Mouse (Mus musculus) T-cell, adult 2 months (primary cell): ENCODE data around the gene Serpinf1.
"Not testable (repeated sequence)": the region's sequence is repeated elsewhere in the genome, so short reads cannot be mapped to it uniquely, and the experiment has no call there.

Source experiments
- DNase-seq: peaks from one replicate; pipeline ENCODE4 v3.0.0; 2022; ENCODE audit warnings: low spot score

Gene Serpinf1

DNA sequence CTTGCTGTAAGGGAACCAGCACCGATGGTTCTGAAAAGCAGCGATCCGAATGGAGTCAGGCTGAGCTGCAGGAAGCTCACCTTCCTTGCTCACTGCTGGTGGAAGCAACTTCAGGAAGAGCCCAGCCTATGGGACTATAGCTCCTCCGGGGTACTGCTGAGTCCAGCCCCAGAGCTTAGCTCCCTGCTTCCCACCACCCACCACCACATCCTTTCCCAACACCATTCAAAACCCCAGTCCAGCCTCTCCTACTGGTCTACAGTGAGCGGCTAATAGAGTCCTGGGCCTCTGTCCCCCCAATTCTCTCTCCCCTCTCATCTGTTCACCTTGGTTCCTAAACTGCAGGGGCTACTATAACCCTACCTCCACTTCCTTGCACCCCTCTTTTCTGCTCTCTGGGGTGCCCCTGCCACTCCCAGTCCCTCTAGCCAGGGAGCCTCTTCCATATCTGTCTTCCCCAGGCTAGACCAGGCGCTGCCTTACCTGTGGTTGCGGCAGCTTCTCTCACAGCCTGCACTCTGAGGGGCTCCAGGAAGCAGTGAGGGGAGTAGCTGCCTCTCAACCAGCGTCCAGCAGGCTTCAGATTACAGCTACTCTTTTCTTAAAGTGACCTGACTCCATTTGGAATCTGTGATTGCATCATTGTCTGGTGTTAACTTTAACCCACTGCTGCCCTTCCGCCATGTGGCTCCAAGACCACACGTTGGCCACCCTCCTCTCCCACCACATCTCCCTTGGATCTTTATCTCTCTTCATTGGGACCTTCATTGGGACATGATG is at the start of gene Serpinf1:
Gene Serpinf1, minus strand, starts transcription at position 689 of the 780 bp plus-strand sequence.
- DNase-seq, result no peak

DNA sequence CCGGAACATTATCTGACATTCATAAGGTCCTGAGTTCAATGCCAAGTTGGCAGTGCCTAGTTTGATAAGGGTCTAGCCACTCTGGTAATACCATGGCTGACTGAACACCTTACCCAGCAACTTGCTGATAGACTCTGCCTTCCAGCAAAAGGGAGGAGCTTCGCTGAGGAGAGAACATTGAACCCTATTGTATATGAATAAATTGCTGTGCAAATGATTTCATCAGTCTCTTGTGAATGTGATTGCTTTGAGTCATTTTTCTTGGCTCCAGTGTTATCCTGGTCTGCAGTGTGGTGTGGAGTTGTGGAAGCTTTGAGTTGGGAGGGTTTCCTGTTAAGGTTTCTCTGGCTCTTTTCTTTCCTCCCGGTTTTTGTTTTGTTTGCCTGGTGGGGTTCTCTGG is 48.2 kb upstream of the Serpinf1 start:
- DNase-seq, result no peak

DNA sequence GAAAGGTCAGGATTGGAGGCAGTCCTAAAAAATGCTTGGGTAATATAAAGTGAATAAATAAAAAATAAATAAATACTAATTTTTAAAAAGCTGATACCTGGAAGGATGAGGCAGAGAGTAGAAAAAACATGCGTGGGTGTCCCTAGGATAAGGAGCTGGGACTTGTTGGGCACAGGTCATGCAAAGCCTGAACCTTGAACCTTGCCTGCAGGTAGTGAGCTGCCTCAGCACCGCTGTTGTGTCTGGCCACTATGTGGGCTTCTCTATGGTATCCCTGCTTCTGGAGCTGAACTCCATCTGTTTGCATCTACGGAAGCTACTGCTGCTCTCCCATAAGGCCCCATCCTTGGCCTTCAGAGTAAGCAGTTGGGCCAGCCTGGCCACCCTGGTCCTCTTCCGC is 46.8 kb upstream of the Serpinf1 start:
- DNase-seq, result no peak

DNA sequence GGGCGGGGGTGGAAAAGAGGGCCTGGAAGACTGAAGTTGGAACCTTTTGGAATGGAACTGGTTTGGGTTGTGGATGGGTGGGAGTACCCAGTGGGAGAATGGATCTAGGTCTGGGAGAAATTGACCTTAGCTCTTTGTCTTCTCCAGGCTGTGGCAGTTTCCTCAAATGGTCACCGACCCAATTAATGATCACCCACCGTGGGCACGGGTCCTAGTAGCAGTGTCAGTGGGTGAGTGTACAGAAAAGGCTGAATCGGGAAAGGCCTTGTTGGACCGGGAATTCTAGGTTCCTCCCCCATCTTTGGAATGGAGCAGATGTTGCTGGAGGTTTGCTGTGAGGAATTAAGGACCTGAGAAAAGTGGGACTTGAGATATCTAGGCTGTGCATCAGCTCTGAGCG is 45.9 kb upstream of the Serpinf1 start:
- no peak for DNase-seq

DNA sequence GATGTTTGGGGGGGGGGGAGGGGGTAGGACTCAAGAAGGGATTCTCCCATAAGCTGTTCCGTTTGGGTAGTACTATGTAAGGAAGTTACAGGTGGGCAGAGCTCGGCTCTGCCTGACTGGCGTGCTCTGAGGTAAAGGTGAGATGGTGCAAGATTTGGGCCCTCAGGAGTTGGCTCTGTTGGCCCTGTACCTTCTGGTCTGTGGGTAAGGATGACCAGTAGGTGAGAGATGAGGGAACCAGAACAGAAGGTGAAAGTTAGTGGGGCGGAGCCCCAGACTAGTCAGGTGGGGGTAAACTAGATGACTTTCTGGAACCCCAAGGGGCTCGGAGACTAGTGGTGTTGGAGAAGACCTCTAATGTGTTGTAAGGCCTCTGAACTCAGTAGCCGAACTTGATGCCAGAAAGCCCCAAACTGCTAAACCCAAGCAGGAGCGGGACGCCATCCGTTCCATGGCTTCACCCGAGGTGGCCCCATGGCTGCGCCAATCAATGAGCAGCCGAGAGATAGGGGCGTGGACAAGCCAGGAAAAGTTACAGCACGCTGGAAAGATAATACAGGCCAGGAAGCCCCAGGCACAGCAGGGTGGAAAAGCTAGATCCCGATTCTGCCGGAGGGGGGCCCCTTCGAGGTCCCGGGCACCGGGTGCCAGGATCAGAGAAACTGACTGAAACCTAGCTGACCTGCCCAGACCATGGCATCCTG is 45.2 kb upstream of the Serpinf1 start:
- no peak for DNase-seq

DNA sequence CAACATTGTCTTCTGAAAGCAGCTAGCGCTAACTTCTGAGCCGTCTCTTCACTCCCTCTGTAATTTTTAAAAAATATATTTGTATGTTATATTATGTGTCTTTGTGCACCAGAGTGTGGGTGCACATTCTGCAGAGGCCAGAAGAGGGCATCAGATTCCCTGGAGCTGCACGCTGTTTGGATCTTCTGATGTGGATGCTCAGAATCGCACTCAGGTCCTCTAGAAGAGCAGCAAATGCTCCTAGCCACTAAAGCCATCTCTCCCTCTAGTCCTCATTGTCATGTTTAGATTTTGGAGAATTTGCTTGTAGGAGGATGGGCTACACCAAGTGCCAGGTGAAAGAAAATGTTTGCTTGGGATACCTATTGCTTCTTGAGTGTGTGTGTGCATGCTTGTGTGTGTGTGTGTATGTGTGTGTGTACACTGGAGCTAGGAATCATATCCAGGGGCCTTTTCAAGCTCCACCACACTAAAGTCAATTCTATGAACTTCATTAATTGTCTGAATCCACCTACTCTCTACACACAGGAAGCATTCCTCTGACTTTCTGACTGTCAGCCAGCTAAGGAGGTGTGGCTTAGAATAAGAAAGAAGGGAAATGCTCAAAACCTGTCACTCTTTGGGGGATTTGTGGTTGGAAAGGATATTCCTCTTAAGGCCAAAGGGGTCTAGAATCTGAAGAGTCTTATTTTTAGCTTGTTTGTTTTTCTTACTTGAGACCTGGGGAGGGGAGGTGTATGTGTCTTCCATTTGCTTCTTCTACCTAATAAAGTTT is 44.4 kb upstream of the Serpinf1 start:
- no peak for DNase-seq

DNA sequence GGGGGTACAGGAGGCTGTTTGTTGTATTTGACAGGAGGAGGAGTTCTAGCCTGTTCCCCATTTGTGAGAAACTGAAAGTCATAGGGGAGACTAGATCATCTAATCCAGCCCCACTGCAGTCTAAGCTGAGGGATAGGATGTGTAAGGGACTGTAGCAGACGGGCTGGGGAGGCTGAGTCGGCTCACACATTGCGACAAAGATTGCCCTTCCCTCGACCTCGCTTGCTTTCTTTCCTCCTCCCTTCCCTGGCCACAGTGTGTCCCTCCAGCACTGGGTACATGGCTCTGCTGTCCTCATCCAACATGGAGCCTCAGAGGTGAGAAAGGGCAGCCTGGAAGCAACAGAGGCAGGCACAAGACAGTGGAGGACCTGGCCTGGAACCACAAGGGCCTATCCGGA is 42.5 kb upstream of the Serpinf1 start:
- no peak for DNase-seq

DNA sequence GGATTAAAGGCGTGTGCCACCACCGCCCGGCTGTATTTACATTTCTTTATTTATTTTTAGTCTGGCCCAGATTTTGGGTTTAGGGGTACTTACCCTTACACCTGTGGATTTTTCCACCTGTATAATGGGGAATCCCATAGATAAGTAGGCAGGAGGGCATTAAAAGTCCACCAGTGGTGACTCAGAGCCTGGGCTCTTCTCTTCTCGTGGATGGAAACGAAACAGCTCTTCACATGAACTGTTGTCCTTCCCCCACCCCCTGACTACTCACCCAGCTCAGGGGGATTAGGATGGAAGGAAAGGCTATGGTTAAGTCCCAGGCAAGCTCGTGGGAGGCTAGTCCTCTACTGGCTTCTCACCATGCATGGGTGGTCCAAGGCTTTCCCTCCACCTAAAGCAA is 41.9 kb upstream of the Serpinf1 start:
- DNase-seq, result no peak

DNA sequence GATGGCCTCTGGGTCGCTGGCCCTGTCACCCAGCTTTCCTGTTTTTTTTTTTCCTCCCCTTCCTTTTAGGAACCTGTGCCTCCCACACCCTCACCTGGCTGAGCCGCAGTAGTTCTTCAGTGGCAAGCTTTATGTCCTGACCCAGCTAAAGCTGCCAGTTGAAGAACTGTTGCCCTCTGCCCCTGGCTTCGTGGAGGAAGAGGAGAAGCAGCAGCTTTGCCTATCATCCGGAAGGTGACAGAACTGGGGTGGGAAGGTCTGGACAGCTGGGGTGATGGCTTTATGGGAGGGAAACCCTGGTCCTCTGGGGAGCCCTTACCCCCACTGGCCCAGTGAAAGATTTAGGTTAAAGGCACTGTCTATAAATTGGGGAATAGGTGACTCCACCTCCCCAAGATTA is 41.1 kb upstream of the Serpinf1 start:
- DNase-seq, result no peak

DNA sequence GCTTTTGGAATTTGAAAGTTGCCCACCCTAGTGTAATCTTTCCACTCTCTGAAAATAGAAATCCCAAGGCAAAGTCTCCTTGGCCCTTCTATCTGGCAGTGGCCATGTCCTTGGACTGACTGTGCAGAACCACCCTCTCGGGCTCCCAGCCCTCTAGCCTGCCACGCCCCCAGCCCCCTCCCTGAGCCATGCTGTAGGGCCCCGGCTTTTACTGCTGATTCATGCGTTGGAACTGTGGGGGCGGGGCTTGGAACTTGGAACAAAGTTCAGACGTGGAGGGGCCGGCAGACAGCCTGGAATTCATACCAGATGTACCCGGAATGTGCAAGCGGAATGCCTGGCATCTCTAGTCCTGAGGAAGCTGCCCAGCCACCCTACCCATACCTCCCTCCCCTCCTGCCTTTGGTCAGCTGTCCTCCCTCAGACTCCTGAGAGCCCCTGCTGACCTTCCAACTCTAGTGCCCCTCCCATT is 40.4 kb upstream of the Serpinf1 start:
- no peak for DNase-seq

DNA sequence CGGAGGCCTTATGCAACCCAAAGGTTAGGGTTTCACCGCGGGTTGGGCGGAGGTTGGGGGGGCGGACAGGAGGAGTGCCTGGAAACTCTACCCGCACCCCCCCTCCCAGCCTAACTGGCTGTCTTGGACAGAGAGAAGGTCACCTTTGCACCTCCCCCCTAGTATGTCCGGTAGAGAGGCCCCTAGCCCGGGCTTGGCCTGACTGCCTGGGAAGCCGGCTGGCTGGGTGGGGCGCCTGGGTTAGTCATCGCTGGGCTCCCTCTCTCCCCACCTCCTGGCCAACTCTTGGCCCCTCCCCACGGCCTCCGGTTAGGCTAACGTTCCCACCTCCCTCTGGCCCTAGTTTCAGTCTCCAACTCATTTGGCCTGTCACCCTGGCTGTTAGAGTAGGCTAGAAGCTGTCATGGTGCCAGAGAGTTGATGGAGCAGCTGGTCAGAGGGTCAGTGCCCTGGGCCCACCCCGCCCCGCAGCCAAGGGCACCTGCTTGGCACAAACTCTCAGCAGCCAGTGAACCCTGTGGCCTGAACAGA is 39.8 kb upstream of the Serpinf1 start:
- DNase-seq, result peak; percentile 28

DNA sequence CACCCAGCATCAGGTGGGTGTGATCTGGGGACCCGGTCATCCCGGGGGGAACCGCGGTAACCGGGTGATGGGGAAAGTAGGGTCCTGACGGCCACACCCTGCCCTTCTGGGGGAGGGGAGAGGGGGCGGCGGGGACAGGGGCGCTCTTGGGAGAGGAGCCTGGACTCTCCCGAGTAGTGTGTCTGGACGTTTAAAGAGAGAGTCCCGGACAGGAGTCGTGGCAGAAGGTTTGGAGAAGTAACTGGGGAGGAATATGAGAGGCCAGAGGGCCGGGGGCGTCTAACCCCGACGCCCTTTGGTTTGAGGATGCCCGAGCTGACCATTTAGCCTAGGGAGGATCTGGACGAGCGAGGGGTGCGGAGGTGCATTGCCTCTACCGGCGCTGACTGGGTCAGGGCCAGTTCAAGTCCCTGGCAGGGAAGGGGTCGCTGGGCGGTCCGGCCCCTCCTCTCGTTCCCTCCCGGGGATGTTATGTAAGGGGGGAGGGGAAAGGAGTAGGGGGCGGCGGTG is 39.3 kb upstream of the Serpinf1 start:
- no peak for DNase-seq

DNA sequence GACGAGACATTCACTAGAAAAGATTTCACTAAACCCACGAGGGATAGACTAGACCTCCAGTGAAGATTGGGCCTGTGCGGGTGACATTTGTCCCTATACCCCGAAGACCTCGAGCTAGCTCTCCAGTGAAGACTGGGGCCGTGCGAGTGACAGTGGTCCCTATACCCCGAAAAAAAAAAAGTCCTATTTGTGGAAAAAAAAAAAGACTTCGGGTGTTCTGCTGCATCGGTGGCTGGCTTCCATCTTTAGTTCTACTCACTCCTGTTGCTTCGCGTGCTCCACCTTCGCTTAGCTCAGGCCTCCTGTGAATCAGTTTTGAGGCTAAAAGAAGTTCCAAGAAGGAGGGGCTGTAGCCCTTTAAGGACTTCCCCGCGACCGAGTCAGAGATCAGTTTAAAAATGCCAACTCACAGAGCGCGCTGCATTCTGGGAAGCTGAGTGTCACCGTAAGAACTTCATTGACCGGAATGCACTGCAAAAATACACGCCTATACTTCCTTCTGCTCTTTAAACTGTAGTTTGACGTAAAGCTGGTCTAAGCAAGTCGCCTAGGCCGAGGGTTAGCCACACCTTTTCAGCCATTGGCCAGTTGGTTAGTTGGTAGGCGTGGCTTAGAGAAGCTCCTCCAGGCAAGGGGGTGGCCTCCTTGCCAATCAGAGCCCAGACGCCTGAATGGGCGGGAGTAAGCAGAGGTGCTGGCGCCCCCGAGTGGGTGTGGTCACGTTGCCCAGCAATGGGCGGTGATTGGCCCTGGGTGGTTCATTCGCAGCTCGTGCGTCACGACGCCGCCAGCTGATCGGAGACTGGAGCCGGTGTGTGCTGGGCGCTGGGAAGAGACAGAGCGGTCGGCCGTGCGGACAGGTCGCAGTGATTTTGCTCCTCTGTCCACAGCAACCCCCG is 38.6 kb upstream of the Serpinf1 start, which contains the start of gene Tlcd2:
Gene Tlcd2, plus strand, starts transcription at position 872 of the 899 bp plus-strand sequence.
- peak; percentile 100 for DNase-seq

DNA sequence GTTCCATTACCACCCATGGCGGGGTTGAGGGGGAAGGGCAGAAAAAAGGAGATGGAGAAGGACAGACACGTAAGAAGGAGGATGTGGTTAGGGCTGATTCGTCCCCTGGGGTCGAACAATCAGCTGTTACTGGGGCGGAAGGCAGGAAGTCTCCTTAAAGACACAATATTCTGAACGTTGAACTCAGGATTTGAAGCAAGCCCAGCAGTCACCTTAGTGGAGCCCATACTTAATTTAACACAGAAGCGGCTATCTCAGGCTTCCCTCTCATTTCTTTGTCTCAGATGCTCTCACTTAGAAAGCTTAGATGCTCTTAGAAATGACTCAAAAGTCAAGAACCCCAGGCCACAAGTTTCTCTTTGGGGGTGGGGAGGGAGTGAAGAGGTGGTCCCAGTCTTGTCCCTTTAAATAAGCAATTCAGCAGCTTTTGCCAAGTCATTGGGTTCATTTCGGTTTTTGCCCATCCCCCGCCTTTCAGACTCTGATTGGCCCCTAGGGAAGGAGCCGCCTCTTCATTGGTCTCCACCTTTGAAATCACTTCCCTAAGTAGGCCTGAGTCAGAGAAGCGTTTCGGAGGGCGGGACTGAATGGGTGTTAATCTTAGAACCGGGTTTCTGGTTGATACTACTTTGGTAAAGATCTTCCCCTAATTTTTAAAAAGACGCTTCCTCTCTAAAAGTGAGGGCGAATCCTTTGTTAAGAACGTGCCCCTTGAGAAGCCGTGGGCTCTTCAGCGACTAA is 37.8 kb upstream of the Serpinf1 start:
- peak; percentile 76 for DNase-seq

DNA sequence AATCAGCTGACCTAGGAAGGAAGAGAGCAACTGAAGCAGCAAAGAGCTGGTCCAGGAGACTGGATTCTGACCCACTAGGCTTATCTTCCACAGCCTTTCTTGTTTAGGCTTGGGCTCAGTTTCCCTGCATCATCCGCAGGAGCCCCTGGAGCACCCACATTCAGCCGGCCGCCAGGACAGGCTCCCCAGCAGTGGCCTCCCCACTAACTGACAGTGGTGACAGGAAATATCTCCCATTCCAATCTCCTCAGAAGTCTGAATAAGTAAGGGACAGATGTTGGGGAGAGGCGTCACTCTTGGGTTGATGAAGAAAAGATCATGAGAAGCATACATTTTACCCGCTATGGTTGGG is 37.2 kb upstream of the Serpinf1 start:
- no peak for DNase-seq

DNA sequence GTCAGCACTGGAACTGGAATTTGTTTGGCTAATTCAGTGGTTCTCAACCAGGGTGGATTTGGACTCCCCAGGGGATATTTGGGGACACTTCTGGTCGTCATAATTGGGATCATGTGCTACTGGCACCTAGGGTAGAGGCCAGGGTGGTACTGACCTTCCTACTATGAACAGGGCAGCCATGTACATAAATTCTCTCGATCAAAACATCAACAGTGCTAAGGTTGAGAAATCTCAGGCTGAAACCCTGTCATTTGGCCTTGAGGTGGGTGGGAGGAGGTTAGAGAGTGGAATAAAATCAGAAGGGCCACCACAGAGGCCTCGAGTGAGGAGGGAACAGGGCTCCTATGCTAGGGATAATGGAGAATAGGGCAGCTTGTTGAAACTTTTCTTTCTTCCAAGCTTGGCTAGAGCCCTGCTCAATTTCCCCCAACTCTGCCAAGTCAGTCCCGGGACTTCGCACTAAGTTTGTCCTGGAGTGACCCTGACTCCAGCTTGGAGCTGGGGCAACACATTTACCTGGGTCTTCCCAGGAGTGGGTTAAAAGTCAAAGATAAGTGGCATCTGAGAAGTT is 36.7 kb upstream of the Serpinf1 start:
- no peak for DNase-seq

DNA sequence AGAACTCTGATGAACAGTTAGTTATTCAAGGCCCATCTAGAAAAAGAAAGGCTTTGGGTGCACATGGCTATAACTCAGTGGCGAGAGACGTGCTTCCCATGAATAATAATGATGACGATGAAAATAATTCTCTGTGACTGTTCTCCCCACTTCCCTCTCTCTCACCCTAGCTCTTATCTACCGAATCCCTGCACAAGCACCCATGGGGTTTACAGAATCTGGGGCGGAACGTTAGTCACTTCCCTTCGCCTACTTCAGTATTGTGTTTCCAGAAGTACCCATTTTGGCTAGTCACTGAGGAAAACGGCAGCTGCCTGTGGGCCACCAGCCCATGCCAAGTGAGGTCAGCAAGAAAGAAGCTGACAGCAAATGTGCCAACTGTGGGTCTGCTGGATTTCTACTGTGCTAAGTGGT is 36.1 kb upstream of the Serpinf1 start:
- DNase-seq, result no peak

DNA sequence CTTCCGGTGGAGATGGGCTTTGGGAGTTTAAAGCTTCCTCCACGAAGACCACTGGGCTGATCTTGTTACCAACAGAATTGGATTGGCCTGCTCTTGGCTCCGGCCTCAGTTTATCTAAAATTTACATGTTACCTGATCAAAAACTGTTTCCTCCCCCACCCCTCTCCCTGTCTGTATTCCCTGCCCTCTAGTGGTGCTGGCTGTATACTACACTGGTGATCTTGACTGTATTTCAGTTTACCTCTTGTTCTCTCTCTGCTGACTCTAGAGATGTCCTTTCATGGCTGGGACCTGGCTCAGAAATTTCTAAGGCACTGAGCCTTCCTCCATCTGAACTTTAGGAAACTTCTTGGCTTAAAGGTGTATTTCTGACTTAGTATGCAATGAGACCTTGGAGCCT is 35.7 kb upstream of the Serpinf1 start:
- DNase-seq, result no peak

DNA sequence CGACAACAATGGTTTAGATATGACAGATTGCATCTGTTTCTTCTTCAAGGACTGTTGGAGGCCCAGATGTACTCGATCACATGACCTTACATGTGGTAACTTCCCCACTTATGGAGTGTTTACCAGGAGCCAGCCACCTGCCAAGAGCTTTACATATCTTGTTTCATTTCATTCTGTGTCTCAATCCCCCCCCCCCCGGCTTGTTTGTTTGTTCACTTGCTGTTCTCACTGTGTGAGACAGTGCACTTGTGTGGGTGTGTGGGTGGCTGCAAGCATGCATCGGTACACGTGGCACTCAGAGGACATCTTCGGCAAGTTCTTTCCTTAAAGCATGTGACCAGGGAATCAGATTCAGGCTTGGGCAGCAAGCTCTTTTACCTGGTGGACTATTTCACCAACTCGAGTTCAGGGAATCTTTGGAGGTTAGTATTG is 34.0 kb upstream of the Serpinf1 start:
- DNase-seq, result no peak

DNA sequence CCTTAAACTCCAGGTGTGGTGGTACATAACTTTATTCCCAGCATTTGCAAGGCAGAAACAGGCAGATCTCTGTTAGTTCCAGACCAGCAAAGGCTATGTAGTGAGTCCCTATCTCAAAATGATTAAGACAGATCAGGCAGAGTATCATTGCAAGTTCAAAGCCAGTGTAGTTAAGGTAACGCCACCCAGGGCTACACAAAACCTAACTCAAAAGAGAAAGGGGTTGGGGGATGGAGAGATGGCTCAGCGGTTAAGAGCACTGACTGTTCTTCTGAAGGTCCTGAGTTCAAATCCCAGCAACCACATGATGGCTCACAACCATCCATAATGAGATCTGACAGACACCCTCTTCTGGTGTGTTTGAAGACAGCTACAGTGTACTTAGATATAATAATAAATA is 33.5 kb upstream of the Serpinf1 start:
- not testable (repeated sequence) for DNase-seq
